In the genomic region with DNA sequence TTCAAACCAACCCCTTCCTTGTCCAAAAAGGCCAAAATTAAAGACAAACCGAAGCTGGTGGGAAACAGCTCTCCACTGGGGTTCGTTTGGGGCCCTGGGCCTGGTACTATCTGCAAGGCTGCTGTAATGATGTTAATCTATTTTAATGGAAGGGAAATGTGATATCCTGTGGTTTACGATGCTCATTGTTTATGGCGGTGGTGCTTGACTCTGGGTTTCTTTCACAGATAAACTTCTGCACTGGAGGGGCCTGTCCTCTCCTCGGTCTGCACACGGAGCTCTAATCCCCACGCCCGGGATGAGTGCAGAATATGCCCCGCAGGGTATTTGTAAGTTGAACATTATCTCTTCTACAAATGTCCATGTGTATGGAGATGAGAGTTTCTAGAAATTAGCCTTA, we compare ENCODE assay signal across 15 mouse cellular contexts.
"Had no signal": no experiment of that assay in that cellular context is flagged by ENCODE, and none has a peak within 500 bp of the region (broad histone marks: within the 10 kb centered on the region; RNA-seq: fewer than 3 reads in every experiment).

No protein-coding gene starts in this region.

- H3K4me1 ChIP-seq: stomach, embryonic 15.5 days had no signal

- H3K27me3 ChIP-seq: limb, embryonic 12.5 days; lung, embryonic 15.5 days; neural tube, embryonic 12.5 days; stomach, embryonic 15.5 days had no signal

- H3K36me3 ChIP-seq: lung, embryonic 15.5 days; stomach, embryonic 15.5 days had no signal

- DNase-seq: kidney, adult 18-20 months; kidney, postnatal 10 days; kidney, postnatal 4 days; liver, postnatal 0 days; lung, postnatal 14 days; midbrain, embryonic 14.5 days; right cerebral cortex, postnatal 14 days; thymus, adult 2 months; thymus, postnatal 25 days had no signal

- H3K27ac ChIP-seq: limb, embryonic 12.5 days; lung, embryonic 15.5 days; macrophage; neural tube, embryonic 12.5 days; stomach, embryonic 15.5 days had no signal

- H3K9me3 ChIP-seq: limb, embryonic 12.5 days; lung, embryonic 15.5 days; neural tube, embryonic 12.5 days; stomach, embryonic 15.5 days had no signal

- H3K4me3 ChIP-seq: limb, embryonic 12.5 days; lung, embryonic 15.5 days; myocyte; neural tube, embryonic 12.5 days; stomach, embryonic 15.5 days had no signal

- H3K9ac ChIP-seq: limb, embryonic 12.5 days; liver, postnatal 0 days; lung, embryonic 15.5 days; neural tube, embryonic 12.5 days; stomach, embryonic 15.5 days had no signal

- H3K4me2 ChIP-seq: limb, embryonic 12.5 days; lung, embryonic 15.5 days; neural tube, embryonic 12.5 days; stomach, embryonic 15.5 days had no signal

- ATAC-seq: liver, postnatal 0 days had no signal
